Mouse (Mus musculus): ENCODE data around the gene Ugt1a9.
"Not testable (repeated sequence)": the region's sequence is repeated elsewhere in the genome, so short reads cannot be mapped to it uniquely, and the experiment has no call there.

DNA sequence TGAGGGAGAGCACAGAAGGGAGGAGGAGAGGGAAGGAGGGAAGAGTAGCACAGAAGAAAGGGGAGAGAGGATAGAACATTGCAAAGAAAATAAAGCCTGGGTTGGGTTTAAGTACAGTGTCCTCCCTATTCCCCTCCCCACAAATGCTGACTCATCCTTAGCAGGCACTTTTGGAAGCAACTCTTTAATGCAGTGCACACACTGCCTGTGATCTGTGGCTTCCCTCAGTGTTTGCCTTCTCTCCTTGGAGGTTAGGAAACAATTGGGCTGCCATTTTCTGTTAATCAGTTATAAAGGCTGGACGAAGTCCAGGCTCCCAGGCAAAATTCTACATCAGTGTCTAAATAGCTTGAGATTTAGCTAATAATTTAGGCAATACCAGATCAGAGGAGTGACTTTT lies 69.9 kb downstream of the Ugt1a9 start:
- not testable (repeated sequence) for TF ChIP-seq POLR2A (IDR thresholded peaks at IDR 0.05; ENCODE audit: borderline replicate concordance, low read depth, low read length); CTCF (IDR thresholded peaks at IDR 0.05; ENCODE audit: low read depth, low read length)
